Mouse (Mus musculus) erythroblast, embryonic 14.5 days (primary cell): ENCODE results near the gene Dusp2.

Experiments used
- GATA1 ChIP-seq: IDR thresholded peaks from 2 replicates; pipeline ENCODE4 v1.6.1; 2012; ENCODE audit warnings: low read length, inconsistent platforms, mixed read lengths
- TAL1 ChIP-seq: IDR thresholded peaks from 3 replicates; pipeline ENCODE4 v1.6.1; 2012; ENCODE audit warnings: low read length, inconsistent platforms, mixed read lengths

GRCm38 (mm10) chr2:127338416-127338815 is 2.5 kb downstream of the Dusp2 start, which contains the start of gene Astl:
- TF ChIP-seq GATA1 (no peak), TAL1 (no peak)
